Mouse (Mus musculus): Measurements from ENCODE around the gene Socs7.
"Not testable (repeated sequence)": the region's sequence is repeated elsewhere in the genome, so short reads cannot be mapped to it uniquely, and the experiment has no call there.

Gene Socs7

DNA sequence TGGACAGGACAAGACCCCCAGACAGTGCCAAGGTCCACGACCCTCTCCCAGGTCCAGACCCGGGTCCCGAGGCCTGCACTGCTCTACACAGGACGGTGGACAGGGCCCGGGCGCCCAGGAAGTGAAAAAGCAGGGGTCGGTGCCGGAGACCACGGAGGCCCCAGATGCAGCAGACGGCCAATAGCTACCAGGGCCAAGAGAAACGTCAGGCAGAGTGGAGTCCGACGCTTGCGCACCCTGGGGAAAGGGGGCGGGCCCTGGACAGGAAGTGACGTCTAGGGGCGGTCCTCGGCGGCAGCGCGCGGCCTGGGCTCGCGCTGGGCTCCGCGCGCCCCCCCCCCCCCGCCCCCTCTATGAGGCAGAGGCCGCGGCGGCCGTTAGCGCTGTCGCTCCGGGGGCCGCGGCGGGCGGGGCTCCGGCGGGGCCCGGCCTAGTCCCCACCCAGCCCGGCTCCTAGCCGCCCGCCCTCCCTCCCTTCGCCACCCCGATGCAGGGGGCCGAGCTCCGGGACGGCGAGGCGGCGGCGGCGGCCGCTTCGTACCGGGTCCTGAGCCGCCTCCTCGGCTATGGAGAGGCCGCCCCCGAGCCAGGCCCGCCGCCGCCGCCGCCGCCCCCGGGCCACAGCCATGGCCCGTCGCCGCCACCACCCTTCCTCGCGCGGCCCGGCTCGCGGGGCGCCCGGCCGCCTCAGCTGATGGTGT is at the start of gene Socs7:
TSS of gene Socs7 (plus strand) at position 604 of the 701 bp plus-strand sequence.
- peak; percentile 96 for DNase-seq

DNA sequence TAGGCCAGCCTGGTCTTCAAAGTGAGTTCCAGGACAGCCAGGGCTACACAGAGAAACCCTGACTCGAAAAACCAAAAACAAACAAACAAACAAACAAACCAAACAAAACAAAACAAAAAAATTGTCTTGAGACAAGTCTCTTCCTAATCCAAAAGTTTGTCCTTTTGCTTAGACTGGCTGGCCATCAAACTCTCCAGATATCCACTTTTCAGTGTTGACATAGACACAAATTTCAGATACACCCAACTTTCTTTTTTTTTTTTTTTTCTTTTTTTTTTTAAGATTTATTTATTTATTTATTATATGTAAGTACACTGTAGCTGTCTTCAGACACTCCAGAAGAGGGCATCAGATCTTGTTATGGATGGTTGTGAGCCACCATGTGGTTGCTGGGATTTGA is 49.5 kb upstream of the Socs7 start:
- not testable (repeated sequence) for DNase-seq

DNA sequence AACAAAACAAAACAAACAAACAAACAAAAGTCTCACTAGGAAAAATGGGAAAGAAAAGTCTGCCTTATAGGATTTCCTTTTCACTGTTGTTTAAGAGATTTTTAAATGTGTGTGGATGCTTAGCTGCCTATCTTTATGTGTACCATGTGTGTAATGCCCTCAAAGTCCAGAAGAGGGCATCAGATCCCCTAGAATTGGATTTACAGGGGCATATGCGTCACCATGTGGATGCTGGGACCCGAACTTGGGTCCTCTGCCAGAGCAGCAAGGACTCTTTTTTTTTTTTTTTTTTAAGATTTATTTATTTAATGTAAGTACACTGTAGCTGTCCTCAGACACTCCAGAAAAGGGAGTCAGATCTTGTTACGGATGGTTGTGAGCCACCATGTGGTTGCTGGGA is 48.2 kb upstream of the Socs7 start:
- DNase-seq: peak; percentile 53 to 57

DNA sequence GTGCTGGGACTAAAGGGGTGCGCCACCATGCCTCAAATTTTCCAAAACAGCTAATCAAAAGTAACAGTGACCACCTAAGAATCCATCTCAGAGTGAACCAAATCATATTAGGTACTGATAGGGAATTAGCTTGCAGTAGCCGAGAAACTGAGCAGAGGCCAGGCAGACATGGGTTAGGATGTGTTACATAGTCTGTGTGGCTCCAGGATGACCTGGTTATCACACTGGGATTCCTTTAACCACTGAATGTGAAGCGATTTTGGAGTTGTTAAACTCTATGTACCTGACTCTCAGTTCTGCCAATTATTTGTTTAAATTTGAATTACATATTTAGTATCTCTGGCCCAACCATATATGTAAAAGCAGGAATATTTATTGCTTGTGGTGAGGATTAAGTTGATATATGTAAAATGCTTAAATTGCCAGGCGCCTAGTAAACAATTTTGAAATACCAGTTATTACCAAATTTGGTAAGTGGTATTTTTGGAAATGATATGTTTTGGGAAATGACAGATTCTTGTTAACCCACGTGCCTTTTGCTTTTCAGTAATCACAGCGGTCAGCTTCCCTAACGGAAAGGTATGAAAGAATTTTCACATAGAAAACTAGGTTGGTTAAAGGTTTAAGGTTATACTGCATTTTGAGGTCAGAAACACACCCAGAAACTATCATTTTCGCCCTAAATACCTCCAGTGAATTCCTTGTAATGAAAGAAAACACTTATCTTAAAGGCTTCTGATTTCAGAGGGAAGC is 47.4 kb upstream of the Socs7 start:
- peak in 1 of 2 experiments; percentile 8 for DNase-seq

DNA sequence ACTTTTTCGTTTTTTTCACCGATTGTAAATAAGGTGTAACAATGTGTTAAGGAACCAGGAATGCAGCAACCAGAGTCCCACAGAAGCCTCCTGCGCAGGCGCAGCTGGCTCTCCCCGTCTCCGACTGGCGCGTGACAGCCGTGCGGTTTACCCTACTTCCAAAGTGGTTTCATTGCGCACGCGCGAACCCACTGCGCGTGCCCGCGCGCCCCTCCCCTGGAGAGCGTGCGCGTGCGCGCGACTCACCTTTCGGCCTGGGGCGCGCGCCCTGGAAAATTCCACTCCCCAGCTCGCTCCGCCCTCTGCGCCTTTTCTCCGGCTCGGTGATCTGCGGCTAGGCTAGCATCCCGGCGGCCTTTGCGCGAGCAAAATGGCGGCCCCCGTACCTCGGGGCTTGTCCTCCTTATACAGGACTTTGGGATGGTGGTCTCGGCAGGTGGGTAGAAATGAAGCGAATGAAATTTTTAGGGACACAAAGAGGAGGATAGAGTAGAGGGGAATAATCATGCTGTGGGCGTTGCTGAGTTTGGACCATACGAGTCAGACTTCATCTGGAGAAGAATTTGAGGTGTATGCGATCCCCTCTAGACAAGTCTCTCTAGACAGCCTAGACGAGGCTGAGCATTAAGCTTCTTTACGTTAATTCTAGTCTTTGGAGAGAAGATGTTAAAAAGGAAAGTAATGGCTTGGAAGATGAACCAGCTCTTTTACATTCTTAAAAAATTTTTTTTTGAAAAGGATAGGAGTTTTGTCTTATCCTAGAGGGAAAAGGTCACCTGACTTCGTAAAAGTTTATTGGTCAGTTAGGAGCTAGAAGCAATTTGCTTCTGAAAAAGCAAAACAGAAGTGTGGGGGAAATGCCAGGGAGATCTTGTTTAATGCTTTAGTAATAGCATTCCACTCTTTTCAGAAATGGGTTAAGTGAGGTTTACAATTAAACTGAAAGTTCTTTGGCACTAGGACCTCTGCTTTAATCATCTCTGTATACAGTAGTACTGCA is 46.5 kb upstream of the Socs7 start, which contains the start of gene Mrpl45:
TSS of gene Mrpl45 (plus strand) at position 213 of the 1,000 bp plus-strand sequence.
- DNase-seq: peak; percentile 98 to 99

DNA sequence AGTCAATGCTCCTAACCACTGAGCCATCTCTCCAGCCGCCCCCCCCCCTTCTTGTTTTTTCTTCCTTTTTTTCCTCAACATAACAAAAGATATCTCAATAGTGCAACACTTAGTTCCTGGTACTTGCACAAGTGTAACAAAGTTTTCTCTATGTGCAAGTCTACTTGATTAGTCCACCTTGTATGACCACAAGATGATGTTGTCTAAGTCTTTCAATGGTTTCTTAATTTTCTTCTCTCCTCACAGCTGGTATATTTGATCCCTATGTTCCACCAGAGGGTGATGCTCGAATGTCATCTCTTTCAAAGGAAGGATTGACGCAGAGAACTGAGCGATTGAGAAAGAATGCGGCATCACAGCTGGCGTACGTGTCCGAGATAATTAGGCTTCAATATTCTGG is 41.2 kb upstream of the Socs7 start:
- no peak for DNase-seq

DNA sequence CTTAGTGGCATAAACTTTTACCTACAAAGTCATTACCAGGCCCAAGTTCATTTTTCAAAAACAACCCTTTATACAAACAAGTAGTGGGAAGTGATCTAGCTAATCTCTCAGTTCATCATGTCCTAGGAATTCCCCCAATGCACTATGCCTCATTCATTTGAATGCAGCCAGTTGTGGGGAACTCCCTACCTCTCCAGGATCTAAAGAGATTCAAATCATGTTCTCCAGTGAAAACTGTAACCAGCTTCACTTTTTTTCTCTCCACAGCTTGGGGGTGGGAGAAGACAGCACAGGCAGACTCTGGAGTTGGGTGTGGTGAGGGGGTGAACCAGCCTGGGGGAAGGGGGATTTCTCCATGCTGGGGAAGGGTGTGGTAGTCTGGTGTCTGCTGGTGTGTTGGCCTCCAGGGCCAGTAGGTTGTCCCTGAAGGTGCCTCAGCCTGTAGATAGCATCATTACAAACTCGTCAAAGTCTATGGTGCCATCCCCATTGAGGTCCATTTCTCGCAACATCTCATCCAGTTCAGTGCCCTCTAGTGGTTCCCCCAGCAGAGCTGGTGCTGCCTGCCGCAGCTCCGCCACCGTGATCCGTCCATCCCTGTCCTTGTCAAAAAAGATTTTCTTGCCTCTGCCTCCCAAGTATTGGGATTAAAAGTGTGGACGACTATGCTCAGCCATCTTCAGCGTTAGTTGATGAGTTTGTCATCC is 40.3 kb upstream of the Socs7 start:
- DNase-seq: not testable (repeated sequence)

DNA sequence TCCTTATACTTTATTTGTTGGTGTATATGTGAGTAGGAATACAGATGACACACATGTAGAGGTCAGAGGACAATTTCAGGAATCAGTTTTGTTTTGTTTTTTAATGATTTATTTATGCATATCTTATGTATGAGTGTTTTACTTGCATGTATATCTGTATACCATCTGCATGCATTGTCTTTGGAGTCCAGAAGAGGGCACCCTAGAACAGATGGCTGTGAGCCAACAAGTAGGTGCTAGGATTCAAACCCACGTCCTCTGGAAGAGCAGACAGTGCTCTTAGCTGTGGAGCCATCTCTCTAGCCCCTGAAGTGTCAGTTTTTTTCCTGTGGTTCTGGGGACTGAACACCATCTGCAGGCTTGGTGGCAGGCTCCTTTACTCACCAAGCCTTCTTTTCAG is 37.1 kb upstream of the Socs7 start:
- peak in 1 of 2 experiments; percentile 25 for DNase-seq

DNA sequence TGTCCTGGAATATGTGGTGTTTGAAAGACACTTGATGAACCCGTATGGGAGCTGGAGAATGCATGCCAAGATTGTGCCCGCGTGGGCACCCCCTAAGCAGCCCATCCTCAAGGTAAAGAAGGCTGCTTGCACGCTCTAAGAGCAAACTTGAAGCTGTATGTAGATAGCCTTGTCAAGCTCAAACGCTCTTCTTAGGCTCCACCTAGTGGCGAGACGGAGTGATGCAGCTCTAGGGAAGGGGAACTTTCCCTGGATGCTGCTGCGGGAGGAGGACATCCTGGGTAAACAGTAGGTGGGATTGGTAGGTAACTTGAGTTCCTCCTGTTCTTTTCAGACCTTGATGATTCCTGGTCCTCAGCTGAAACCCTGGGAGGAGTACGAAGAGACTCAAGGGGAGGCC is 34.2 kb upstream of the Socs7 start:
- peak; percentile 59 to 63 for DNase-seq

DNA sequence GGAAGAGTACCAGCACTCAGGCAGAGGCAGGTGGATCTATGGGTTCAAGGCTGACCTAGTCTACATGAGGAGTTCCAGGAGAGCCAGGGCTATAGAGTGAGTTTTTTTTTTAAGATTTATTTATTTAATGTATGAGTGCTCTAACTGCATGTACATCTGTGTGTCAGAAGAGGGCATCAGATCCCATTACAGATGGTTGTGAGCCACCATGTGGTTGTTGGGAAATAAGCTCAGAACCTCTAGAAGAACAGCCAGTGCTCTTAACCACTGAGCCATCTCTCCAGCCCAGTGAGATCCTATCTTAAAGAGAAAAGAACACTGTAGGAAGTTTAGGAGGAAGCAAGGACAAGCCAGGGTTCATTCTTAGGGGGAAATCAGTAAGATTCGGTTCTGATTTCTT is 32.0 kb upstream of the Socs7 start:
- no peak for DNase-seq

DNA sequence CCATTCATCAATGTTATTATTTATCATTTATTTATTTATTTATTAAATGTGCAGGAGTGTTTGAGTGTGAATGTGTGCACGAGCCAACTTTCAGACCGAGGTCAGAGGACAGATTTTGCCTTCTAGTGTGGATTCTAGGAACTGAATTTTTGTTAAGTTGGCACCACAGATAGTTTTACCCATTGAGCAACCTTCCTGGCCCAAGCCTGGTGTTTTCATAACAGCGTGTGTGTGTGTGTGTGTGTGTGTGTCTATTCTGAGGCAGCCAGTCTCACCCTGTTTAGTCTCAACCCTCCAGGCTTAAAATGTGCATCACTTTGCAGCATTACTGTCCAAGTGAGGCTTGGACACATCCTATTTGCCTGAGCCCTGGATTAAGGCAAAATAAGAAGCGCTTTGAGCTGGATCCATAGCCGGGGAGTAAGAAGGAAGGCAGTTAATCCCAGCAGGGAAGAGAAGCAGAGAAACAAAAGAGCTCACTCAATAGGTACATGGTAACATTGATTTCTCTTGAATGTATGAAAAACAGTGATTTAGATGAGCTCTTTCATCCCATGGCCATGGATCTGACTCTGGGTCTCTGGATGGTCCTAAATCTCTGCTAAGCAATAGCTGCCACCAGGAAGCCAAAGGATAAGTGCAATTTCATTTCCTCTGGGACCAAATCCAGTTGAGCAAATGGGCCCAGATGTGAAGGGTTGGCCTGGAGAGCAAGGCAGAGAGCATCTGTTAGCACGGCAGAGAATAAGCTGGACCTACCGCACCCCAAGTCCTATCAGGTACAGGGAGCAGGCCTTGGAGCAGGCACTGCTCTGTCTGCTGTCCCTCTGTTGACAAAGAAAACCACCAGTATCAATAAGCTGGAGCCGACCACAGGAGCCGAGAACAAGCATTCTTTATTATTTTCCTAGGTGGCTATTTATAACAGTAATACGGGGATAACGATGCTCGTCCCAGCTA is 30.8 kb upstream of the Socs7 start:
- DNase-seq: no peak

DNA sequence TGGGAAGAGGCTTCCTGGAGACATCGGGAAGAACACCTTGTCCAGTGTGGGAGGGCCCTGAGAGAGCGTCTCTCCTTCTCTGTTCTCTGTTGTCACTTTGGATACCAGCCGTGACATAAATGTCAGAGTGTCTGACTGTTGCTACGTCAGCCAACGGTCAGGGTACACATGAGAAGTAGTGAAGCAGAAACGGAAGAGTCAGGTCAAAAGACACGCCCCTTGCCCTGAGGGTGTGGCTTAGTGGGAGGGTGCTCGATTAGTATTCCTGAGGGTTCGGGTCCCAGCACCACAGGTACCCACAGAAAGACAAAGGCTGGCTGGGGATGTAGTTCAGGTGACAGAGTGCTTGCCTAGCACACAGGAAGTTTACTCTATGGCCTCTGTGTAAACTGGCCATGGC is 29.3 kb upstream of the Socs7 start:
- peak; percentile 45 to 50 for DNase-seq

DNA sequence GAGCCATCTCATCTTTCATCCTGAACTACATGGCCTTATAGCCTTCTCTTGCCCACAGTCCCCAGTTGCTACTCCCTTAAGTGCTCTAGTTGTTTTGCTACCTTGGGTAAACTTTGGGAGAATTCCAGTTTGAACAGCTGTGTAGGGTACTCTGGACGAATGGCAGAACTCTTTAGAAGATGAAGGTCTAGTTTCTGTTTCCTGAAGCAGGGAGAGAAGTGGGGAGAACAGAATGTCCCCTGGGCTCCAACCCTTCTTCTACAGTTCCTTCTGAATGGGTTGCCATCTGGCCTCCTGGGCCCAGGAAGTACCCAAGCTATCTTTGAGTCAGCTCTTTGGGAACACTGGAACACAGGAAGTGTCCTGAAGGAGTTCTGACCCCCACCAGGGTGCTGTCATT is 28.5 kb upstream of the Socs7 start:
- no peak for DNase-seq

DNA sequence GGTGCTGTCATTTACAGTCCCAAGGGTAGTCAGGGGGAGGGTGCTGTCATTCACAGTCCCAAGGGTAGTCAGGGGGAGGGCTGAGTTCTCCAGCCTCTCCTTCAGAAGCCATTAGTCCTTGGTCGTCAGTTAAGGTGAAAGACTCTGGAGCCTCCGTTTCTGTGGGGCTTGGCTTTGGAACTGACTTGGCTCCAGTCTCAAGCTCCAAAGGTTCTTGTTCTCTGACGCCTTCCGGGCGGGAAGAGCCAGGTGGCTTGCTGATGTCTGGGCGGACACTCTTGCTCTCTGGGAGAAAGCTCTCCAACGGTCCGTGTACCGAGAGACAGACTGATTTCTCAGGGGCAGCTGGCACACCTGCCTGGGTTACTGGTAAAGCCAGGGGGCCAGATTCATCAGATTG is 28.0 kb upstream of the Socs7 start:
- no peak for DNase-seq

DNA sequence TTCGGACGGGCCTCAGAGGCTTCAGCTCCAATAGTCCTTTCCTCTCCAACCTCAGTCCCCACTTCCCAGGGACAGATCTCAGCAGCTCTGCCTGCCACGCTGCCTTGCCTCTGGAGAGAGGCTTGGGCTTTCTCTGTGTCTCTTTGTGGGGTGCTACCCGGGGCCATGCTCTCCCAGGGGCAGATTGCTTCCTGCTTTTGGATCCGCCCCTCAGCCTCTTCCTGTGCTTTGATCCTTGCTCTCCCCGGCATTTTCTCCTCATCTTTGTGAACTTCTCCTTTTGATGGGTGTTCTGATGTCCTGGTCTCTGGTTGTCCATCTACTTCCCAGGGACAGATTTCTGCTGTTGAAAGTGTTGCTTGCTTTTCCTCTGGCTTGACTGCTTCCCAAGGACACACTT is 26.1 kb upstream of the Socs7 start:
- no peak for DNase-seq

DNA sequence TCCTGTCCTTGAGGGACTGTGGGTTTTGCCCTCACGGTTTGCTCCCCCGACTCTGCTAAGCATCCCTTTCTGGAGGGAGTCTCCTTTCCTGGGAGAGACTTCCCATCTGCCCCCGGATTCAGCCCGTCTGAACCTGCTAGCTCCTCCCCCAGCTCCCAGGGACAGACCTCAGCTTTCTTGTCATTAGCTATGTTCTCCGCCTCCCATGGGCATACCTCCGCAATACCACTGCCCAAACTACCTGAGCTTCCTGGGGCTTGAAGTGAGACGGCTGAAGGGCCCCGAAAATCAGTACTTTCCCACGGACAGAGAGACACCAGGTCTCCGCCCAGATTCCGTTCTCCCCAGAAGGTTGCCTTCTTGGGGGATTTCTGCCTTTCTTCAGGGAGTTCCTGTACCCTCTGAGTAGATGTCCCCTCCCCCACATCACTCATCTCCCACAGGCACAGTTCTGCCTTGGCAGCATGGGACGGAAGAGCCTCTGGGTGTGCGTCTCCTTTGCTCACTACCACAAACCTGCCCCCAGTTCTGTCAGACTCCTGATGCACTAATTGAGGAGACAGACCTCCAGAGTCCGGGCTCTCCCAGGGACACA is 25.5 kb upstream of the Socs7 start:
- DNase-seq: no peak

DNA sequence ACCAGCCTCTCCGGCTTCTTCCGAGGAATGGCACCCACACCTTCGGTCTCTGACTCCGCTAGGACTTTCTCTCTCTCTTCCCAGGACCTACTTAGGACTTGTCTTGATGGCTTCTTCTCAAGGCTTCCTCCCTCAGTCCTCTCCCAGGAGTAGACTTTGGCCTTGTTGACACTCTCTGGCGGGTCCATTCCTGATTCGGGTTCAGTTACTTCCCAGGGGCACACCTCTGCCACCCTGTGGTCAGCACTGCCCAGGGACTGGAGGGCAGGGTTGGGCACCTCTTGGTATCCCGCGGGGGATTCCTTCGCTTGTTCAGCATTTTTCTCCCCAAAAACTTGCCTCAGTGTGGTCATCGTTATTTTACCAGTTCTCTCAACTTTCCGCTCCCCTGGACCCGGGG is 25.0 kb upstream of the Socs7 start:
- DNase-seq: no peak

DNA sequence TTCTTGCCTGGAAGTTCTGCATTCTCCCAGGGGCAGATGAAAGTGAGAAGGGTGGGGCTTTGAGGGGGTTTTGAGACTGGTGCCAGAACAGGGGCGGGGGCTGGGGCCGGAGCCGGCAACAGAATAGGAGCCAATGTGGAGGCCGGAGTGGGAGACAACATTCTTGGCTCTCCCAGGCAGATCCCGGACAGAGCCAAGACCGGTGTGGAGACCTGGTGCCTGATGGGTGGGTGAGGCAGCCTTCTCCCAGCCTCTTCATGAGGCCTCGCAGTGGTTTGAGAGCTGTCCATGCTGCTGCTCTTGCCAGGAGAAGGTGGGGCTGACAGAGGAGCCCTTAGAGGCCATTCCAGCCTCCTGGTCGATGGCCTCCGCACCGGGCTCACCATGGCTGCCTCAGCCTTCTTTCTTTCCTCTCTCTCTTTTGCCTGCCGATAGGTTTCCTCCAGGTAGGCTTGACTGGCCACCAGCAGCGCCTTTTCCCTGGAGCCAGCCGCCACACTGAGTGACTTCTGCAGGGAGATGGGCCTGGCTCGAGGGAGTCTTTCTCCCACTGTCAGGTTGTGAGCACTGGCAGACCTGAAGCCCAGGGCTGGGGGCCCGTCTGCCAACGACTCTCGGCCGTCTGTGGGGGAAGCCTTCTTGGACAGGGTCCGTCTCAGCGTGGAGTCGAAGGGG is 23.9 kb upstream of the Socs7 start:
- DNase-seq: no peak

DNA sequence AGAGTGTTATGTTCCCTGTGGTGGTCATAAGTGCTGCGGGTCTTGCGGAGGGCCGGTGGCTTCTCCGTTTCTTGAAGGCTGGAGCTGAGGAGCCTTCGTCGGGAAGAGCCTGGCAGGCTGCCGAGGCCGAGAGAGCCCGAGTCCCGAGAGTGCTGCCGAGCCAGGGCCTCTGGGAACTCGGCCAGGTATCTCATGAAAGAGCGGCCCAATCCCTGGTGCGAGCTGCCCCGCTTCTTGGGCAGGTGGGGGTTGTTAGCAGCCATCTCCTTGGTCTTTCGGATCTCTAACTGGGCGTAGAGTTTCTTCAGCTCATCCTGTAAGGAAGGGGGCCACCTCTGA is 23.4 kb upstream of the Socs7 start:
- no peak for DNase-seq

DNA sequence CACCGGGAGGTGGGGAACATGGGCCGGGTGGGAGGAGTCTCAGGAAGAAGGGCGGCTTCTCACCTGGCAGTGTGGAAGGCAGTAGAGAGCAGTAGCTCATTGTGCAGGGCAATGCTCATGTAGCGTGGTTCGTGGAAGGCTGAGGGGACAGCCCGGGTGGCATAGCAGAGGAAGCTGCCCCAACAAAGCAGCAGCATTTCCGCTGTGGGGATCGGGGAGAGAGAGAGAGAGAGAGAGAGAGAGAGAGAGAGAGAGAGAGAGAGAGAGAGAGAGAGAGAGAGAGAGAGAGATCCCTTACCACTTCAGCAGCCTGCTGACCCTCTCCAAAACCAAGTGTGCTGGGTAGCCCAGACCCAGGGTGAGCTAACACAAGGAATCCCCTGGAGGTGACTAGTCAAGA is 19.2 kb upstream of the Socs7 start:
- no peak for DNase-seq
